Mouse (Mus musculus) thymus, postnatal 25 days (tissue): ENCODE measurements at regions not wholly inside any gene's neighbourhood (a gene's known extent, or its start where the extent isn't known, plus 50 kb on each side); places are given as distances from the start of the nearest gene placed in this dataset.

Experiments
- DNase-seq: peaks from one replicate; pipeline ENCODE4 v3.0.0; 2022

GRCm38 (mm10) chr6:133170548-133170947 lies 65.8 kb downstream of the Smim10l1 start:
- no peak for DNase-seq

DNA sequence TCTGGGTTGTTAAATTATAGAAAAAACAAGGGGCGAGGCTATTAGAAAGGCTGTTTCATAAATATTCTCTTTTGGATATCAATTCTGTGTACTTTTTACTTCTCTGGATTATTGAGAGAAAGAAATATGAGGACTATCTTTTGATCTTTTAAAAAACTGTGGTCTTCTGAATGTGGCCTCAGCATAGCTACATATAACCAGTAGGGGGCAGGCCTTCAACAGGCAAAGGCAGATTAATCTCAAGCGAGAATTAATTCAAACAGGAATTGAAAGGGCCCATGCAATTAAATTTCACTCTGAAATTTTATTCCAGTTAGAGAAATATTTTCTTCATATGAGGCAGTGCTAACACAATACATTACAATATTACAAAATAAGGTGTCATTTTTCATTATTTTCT lies 66.6 kb downstream of the Smim10l1 start:
- no peak for DNase-seq

DNA sequence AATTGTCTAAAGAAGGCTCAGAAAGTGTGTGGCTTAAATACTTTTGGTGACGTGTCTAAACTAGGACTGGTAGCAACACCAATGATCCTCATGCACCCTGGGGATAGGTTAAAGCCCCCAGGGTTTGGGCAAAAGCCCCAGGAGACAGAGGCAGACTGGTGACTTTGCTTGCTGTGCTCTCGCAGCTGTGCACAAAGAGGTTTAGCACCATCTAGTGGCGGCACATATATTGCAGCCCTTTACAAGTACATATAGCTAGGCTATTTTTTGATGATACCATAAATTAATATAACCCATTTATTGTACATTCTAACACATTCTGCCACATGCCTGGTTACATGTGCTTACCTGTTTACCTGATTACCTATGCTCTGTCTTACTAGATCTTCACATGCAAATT lies 85.8 kb upstream of the 5530400C23Rik start:
- DNase-seq = peak; percentile 29
